Mouse (Mus musculus) testis, adult 2 months (tissue): Measurements from ENCODE around the gene Lsm6. TPM values are rescaled to one million over a fixed set of nuclear protein-coding genes. Genes with fewer than 3 reads are reported as not detected.

Experiments
- H3K27ac ChIP-seq: fragments of 200-500 bp; 2 replicates; pipeline ENCODE4 v1.5.1; 2012; ENCODE audit warnings: low read depth, low read length; ENCODE audit not compliant: control insufficient read depth, insufficient read depth
- H3K27me3 ChIP-seq: fragments of 200-500 bp; 2 replicates; pipeline ENCODE4 v1.6.1; 2012; ENCODE audit warnings: mild to moderate bottlenecking, low read length, moderate library complexity; ENCODE audit not compliant: control insufficient read depth, insufficient read depth
- H3K36me3 ChIP-seq: fragments of 200-500 bp; 2 replicates; pipeline ENCODE4 v1.6.1; 2012; ENCODE audit warnings: mild to moderate bottlenecking, low read length; ENCODE audit not compliant: control insufficient read depth, insufficient read depth
- H3K4me1 ChIP-seq: fragments of 200-500 bp; 2 replicates; pipeline ENCODE4 v1.6.1; 2012; ENCODE audit warnings: low read length; ENCODE audit not compliant: control insufficient read depth, insufficient read depth
- H3K4me3 ChIP-seq: fragments of 200-500 bp; 2 replicates; pipeline ENCODE4 v1.5.1; 2012; ENCODE audit warnings: low read depth, mild to moderate bottlenecking, low read length, moderate library complexity, mixed read lengths; ENCODE audit not compliant: control insufficient read depth
- CTCF ChIP-seq: fragments of 200-500 bp; IDR thresholded peaks from 2 replicates; pipeline ENCODE4 v1.5.1; 2012; ENCODE audit warnings: low read depth, mild to moderate bottlenecking, inconsistent platforms, low read length, moderate library complexity; ENCODE audit not compliant: control insufficient read depth, insufficient read depth, insufficient replicate concordance
- POLR2A ChIP-seq: fragments of 200-500 bp; IDR thresholded peaks from 2 replicates; pipeline ENCODE4 v1.6.1; 2012; ENCODE audit warnings: low read depth, mild to moderate bottlenecking, inconsistent platforms, low read length, moderate library complexity; ENCODE audit not compliant: control insufficient read depth
- polyA plus RNA-seq: library from polyadenylated mRNA; depleted of rRNA; stranded (reverse); fragments of >200 nt; gene quantifications from 2 replicates; pipeline ENCODE4 v1.2.3, GENCODE M21; 2012; rRNA removed

Lsm6 gene
- polyA plus RNA-seq, 1 experiment, result 8.4 TPM

- Histone ChIP-seq H3K36me3 (no peaks in the 10 kb centered on the region), H3K4me1 (no peaks in the 10 kb centered on the region), H3K4me3 (no peak overlapping the region), H3K27me3 (no peaks in the 10 kb centered on the region), H3K27ac (no peak overlapping the region)
- no peak for TF ChIP-seq CTCF
Observed at GRCm38 (mm10) chr8:78770584-78770983, 50.4 kb downstream of the Lsm6 start.

GRCm38 (mm10) chr8:78765556-78765955, 55.4 kb downstream of the Lsm6 start:
- Histone ChIP-seq H3K27me3 (no peaks in the 10 kb centered on the region), H3K27ac (no peak overlapping the region), H3K36me3 (no peaks in the 10 kb centered on the region), H3K4me3 (no peak overlapping the region), H3K4me1 (no peaks in the 10 kb centered on the region)
- no peak for TF ChIP-seq POLR2A
- TF ChIP-seq CTCF, result no peak

DNA sequence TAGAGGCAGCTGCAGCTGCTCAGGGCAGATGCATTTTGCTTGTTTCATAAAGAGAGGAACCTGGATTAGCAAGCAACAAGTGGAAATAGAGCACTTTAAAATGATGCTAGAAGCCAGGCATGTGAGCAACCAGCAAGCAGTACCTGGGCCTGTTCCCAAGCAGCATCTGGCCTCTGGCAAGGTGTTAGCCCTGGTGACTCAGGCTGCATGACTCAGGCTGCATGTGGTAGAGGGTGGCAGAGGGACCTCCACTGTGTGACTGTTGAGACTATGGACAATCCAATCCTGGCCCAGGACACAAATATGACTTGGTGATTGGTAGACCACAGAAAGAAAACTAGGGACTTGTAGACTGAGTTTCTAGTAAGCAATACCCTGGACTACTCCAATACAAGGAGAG, 56.0 kb downstream of the Lsm6 start:
- Histone ChIP-seq H3K4me3 (no peak overlapping the region), H3K27me3 (no peaks in the 10 kb centered on the region), H3K4me1 (no peaks in the 10 kb centered on the region), H3K27ac (no peak overlapping the region), H3K36me3 (no peaks in the 10 kb centered on the region)
- TF ChIP-seq POLR2A (no peak), CTCF (no peak)

DNA sequence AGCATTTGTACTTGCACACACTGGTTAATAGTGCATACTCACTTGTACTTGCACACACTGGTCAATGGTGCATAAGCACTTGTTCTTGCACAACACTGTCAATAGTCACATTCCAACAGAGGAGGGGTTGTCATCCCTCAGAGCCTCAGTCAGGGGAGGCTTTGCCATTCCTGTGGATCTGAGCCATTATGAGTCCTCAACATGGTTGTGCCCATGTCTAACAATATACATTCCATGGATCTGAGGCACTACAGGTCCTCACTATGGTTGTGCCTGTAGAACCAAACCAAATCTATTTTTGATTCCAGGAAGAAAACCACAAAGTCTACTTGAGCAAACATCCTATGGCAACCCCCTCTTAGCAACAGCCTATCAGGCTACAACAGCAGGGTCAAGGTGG, 61.8 kb downstream of the Lsm6 start:
- Histone ChIP-seq H3K36me3 (no peaks in the 10 kb centered on the region), H3K27me3 (no peaks in the 10 kb centered on the region), H3K4me1 (no peaks in the 10 kb centered on the region), H3K4me3 (no peak overlapping the region), H3K27ac (no peak overlapping the region)
- TF ChIP-seq POLR2A (no peak), CTCF (no peak)

DNA sequence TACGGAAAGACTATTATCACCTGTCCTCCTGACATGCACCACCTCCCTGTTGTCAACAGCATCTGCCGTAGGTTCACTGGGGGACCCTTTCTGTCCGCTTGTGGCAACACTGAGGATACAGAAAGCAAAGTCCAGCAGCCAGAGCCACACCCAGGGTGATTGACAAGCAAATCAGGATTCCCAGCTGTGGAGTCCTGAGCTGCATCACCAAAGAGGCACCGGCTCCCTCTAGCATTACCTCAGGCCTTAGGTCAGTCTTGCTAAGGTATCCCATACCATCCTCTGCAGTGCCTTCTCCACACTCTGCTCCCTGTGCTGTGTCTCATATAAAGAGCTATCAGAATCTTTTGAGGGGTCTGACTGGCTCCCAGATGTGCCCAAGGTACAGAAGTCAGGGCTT, 66.0 kb downstream of the Lsm6 start:
- no peak overlapping the region for H3K27ac ChIP-seq
- H3K36me3 ChIP-seq, result no peaks in the 10 kb centered on the region
- TF ChIP-seq POLR2A (no peak), CTCF (no peak)
- H3K4me3 ChIP-seq, result no peak overlapping the region
- no peaks in the 10 kb centered on the region for H3K4me1 ChIP-seq
- no peaks in the 10 kb centered on the region for H3K27me3 ChIP-seq

Other genes with a start within 250 kb of the Lsm6 start
- gene Zfp827, start 207.3 kb upstream of the Lsm6 start, polyA plus RNA-seq, result 2.7 and 3.1 TPM in 2 replicates